Mouse (Mus musculus) thymus, adult 2 months (tissue): ENCODE results near the gene Napepld.

Experiments
- CTCF ChIP-seq: fragments of 200-500 bp; IDR thresholded peaks from 2 replicates; pipeline ENCODE4 v1.5.1; 2012; ENCODE audit warnings: mild to moderate bottlenecking, control low read depth, low read length, moderate library complexity, borderline replicate concordance; ENCODE audit not compliant: control insufficient read depth, poor library complexity, insufficient read depth; ENCODE audit errors: extremely low read depth
- POLR2A ChIP-seq: fragments of 200-500 bp; IDR thresholded peaks from 2 replicates; pipeline ENCODE4 v1.6.1; 2012; ENCODE audit warnings: mild to moderate bottlenecking, low read length, control low read depth, moderate library complexity; ENCODE audit not compliant: control insufficient read depth, poor library complexity, insufficient read depth; ENCODE audit errors: extremely low read depth

- no peak for TF ChIP-seq POLR2A
- TF ChIP-seq CTCF = no peak
Measured at GRCm38 (mm10) chr5:21656912-21657311, 44.3 kb downstream of the Napepld start.
